Mouse (Mus musculus): ENCODE measurements around the gene Kif7.

- TF ChIP-seq CTCF (IDR thresholded peaks at IDR 0.05; ENCODE audit: extremely low read depth, insufficient read depth, low read length) (no peak), POLR2A (IDR thresholded peaks at IDR 0.05; ENCODE audit: extremely low read depth, insufficient read depth, low read length) (no peak)
These were observed 24.8 kb upstream of the Kif7 start for GRCm38 (mm10) chr7:79740279-79740678.
